Comparison of ENCODE assay signal across 11 mouse cellular contexts in the genomic region with DNA sequence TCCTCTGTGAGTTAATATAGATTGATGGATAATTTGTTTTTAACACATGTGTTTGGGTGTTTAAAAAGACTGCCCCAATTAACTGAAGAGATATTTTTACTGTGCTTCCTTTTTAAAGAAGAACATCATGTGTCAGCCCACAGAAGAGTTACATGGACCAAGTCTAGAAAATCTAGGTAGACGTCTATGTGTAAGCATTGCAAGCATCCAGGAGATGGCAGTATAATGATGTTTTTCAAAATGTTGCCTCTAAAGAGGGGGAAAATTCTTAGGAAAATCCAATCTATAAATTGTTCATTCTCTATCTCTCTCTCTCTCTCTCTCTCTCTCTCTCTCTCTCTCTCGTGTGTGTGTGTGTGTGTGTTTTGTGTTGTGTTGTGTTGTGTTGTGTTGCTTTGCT. TPM values are rescaled to one million over a fixed set of nuclear protein-coding genes. Genes with fewer than 3 reads are reported as not detected.
DNase-seq lines count a peak whose midpoint lies in the region.
"Had no signal": no experiment of that assay in that cellular context is flagged by ENCODE, and none has a peak within 500 bp of the region (broad histone marks: within the 10 kb centered on the region; RNA-seq: fewer than 3 reads in every experiment).

No protein-coding gene starts in this region.

- H3K36me3 ChIP-seq in heart, embryonic 10.5 days: no peaks in the 10 kb centered on the region
- H3K36me3 ChIP-seq: limb, embryonic 13.5 days had no signal

- H3K4me3 ChIP-seq in heart, embryonic 10.5 days: no peak overlapping the region
- H3K4me3 ChIP-seq: limb, embryonic 13.5 days had no signal

- H3K9me3 ChIP-seq in heart, embryonic 10.5 days: no peaks in the 10 kb centered on the region
- H3K9me3 ChIP-seq: limb, embryonic 13.5 days had no signal

- no peaks in the 10 kb centered on the region for H3K4me1 ChIP-seq in heart, embryonic 10.5 days

- no peaks in the 10 kb centered on the region for H3K27me3 ChIP-seq in heart, embryonic 10.5 days (ENCODE audit: insufficient read depth, poor library complexity, severe bottlenecking)
- H3K27me3 ChIP-seq: limb, embryonic 13.5 days had no signal

- peak; percentile 58 for DNase-seq in embryo, embryonic 10 days (ENCODE audit: low spot score)
- no peak for DNase-seq in embryo, embryonic 9.5 days (ENCODE audit: extremely low spot score)
- peak; percentile 14 to 32 for DNase-seq in left cerebral cortex, postnatal 14 days (ENCODE audit: low spot score in 2 of 2)
- no peak for DNase-seq in left cerebral cortex, adult 11 months (ENCODE audit: low spot score)
- peak; percentile 43 for DNase-seq in ZHBTc4 (ENCODE audit: low read depth, low spot score)
- peak; percentile 32 for DNase-seq in lung, postnatal 36 days
- DNase-seq in urinary bladder, postnatal 25 days (ENCODE audit: low spot score): no peak
- no peak for DNase-seq in heart, embryonic 10.5 days (ENCODE audit: low spot score)
- DNase-seq: gastrocnemius, postnatal 10 days; kidney, adult 8-10 months had no signal

- 9% methylated on average over 2 of the region's 2 CpGs for WGBS in heart, embryonic 10.5 days

- no peak overlapping the region for H3K27ac ChIP-seq in heart, embryonic 10.5 days
- H3K27ac ChIP-seq: limb, embryonic 13.5 days had no signal

- intact Hi-C loops in left cerebral cortex, postnatal 14 days (cut with DNase I): no loop called here

RNA-seq across cellular contexts. Expression of a gene that starts 22.2 kb away (rescaled TPM):
- 1 to 10 TPM in 1 of 2 experiments, under 1 TPM in 1; 0.89 to 2.0 TPM for total RNA-seq in left cerebral cortex, postnatal 14 days (2021)
- 1.5 and 2.3 TPM in 2 replicates for polyA plus RNA-seq in heart, embryonic 10.5 days (2016; fragmentation: Nextera tagmentation; extraction: Ambion mirVana)

RNA-seq across cellular contexts. Expression of a gene that starts 22.6 kb away (rescaled TPM):
- under 1 TPM; 0.59 to 0.72 TPM for total RNA-seq in left cerebral cortex, postnatal 14 days (2021)
- 0.09 and 0.11 TPM in 2 replicates for polyA plus RNA-seq in heart, embryonic 10.5 days (2016; fragmentation: Nextera tagmentation; extraction: Ambion mirVana)

RNA-seq across cellular contexts. Expression of a gene that starts 30.3 kb away (rescaled TPM):
- 100 to 1,000 TPM; 217 TPM for total RNA-seq in left cerebral cortex, postnatal 14 days (2021)
- polyA plus RNA-seq in heart, embryonic 10.5 days (2016; fragmentation: Nextera tagmentation; extraction: Ambion mirVana): 366 and 403 TPM in 2 replicates

RNA-seq across cellular contexts. Expression of a gene that starts 57.5 kb away (rescaled TPM):
- total RNA-seq in left cerebral cortex, postnatal 14 days (2021): 10 to 100 TPM; 15.8 to 17.5 TPM
- polyA plus RNA-seq in heart, embryonic 10.5 days (2016; fragmentation: Nextera tagmentation; extraction: Ambion mirVana): 21.1 and 22.7 TPM in 2 replicates

Comparison
In these comparisons a context has a peak if more than half of its experiments do, and no peak if none do; other contexts are left out.
1. DNase-seq: peak in embryo, embryonic 10 days (single experiment), left cerebral cortex, postnatal 14 days (2 of 2), ZHBTc4 (single experiment) and lung, postnatal 36 days (single experiment); none in embryo, embryonic 9.5 days (single experiment), left cerebral cortex, adult 11 months (single experiment), urinary bladder, postnatal 25 days (single experiment) and heart, embryonic 10.5 days (single experiment).